Mouse (Mus musculus) liver, postnatal 0 days (tissue): Measurements from ENCODE around the gene Usp43. TPM values are rescaled to one million over a fixed set of nuclear protein-coding genes. Genes with fewer than 3 reads are reported as not detected.

Source experiments
- ATAC-seq: fragments of 200-750 bp; cut with Nextera tagmentation; 2 replicates; pipeline ENCODE4 v1.8.0; 2017; ENCODE audit warnings: mild to moderate bottlenecking, moderate library complexity
- DNase-seq: peaks from one replicate; pipeline ENCODE4 v3.0.0-alpha.2; 2016
- H3K27ac ChIP-seq: fragments of 300-500 bp; sonication (generic); 2 replicates; pipeline ENCODE4 v1.5.1; 2014; ENCODE audit warnings: antibody characterized with exemption, moderate library complexity, mild to moderate bottlenecking, low read depth
- H3K27me3 ChIP-seq: fragments of 300-500 bp; sonication (generic); 2 replicates; pipeline ENCODE4 v1.6.1; 2014; ENCODE audit warnings: low read length, control low read depth, mixed read lengths; ENCODE audit not compliant: insufficient read depth
- H3K36me3 ChIP-seq: fragments of 300-500 bp; sonication (generic); replicated peaks from 2 replicates; pipeline ENCODE4 v1.6.1; 2014; ENCODE audit warnings: mild to moderate bottlenecking, control low read depth, low read length, moderate library complexity, mixed read lengths; ENCODE audit not compliant: insufficient read depth
- H3K4me1 ChIP-seq: fragments of 300-500 bp; sonication (generic); 2 replicates; pipeline ENCODE4 v1.6.1; 2014; ENCODE audit warnings: antibody characterized with exemption, mild to moderate bottlenecking, control low read depth; ENCODE audit not compliant: insufficient read depth
- H3K4me2 ChIP-seq: fragments of 300-500 bp; sonication (generic); 2 replicates; pipeline ENCODE4 v1.6.1; 2014; ENCODE audit warnings: low read depth, mild to moderate bottlenecking, low read length, moderate library complexity, mixed read lengths
- H3K4me3 ChIP-seq: fragments of 300-500 bp; sonication (generic); 2 replicates; pipeline ENCODE4 v1.5.1; 2014; ENCODE audit warnings: low read depth, low read length
- H3K9ac ChIP-seq: fragments of 300-500 bp; sonication (generic); replicated peaks from 2 replicates; pipeline ENCODE4 v1.6.1; 2014; ENCODE audit warnings: mild to moderate bottlenecking, moderate library complexity
- H3K9me3 ChIP-seq: fragments of 300-500 bp; sonication (generic); 2 replicates; pipeline ENCODE4 v1.6.1; 2016; ENCODE audit warnings: mild to moderate bottlenecking, control low read depth, low read length, mixed read lengths
- CTCF ChIP-seq: sonication (generic); IDR thresholded peaks from 2 replicates; pipeline ENCODE4 v1.5.1; 2016; ENCODE audit warnings: antibody characterized with exemption, low read depth
- EP300 ChIP-seq: IDR thresholded peaks from 2 replicates; pipeline ENCODE4 v1.6.1; 2016; ENCODE audit warnings: antibody characterized with exemption, low read depth, mild to moderate bottlenecking
- WGBS: fragments of 180-500 bp; shearing (Covaris S2); extraction: QIAGEN DNeasy Blood & Tissue Kit; methylation state at CpG from one replicate; pipeline ENCODE4 v1.1.7; 2014; ENCODE audit not compliant: insufficient replicate concordance; 5-methylcytosine and 5-hydroxymethylcytosine counted together
- polyA plus RNA-seq: library from polyadenylated mRNA; unstranded; fragments of >200 nt; fragmentation: Nextera tagmentation; extraction: Ambion mirVana; gene quantifications from 2 replicates; pipeline ENCODE4 v1.2.1, GENCODE M21; 2015

The Usp43 gene
- polyA plus RNA-seq, 1 experiment from 2014 or later = not detected

- Histone ChIP-seq H3K36me3 (no peaks in the 10 kb centered on the region), H3K9ac (no peak overlapping the region), H3K4me1 (no peaks in the 10 kb centered on the region), H3K9me3 (no peaks in the 10 kb centered on the region), H3K4me2 (no peak overlapping the region), H3K27ac (no peak overlapping the region), H3K27me3 (no peaks in the 10 kb centered on the region), H3K4me3 (no peak overlapping the region)
- DNase-seq = no peak
- WGBS = 72% methylated on average over 5 of the region's 5 CpGs
- no peak for TF ChIP-seq CTCF
- no peak for ATAC-seq
These were observed 113.9 kb downstream of the Usp43 start for GRCm38 (mm10) chr11:67808051-67808450.

- ATAC-seq (no peak), DNase-seq (no peak)
- H3K27ac ChIP-seq = no peak overlapping the region
- H3K4me1 ChIP-seq = no peaks in the 10 kb centered on the region
- no peak overlapping the region for H3K9ac ChIP-seq
- 74% methylated on average over 11 of the region's 11 CpGs for WGBS
- TF ChIP-seq CTCF (no peak), EP300 (no peak)
- no peaks in the 10 kb centered on the region for H3K36me3 ChIP-seq
- no peaks in the 10 kb centered on the region for H3K27me3 ChIP-seq
- no peak overlapping the region for H3K4me3 ChIP-seq
- H3K9me3 ChIP-seq = no peaks in the 10 kb centered on the region
- H3K4me2 ChIP-seq = no peak overlapping the region
These were observed 114.9 kb downstream of the Usp43 start for GRCm38 (mm10) chr11:67806832-67807597.

GRCm38 (mm10) chr11:67805538-67805937, 116.4 kb downstream of the Usp43 start:
- no peaks in the 10 kb centered on the region for H3K4me1 ChIP-seq
- DNase-seq (no peak), ATAC-seq (no peak)
- no peak overlapping the region for H3K9ac ChIP-seq
- no peak for TF ChIP-seq EP300
- TF ChIP-seq CTCF = peak; percentile 25; the same call in 1 of the 2 replicates
- H3K36me3 ChIP-seq = no peaks in the 10 kb centered on the region
- no peaks in the 10 kb centered on the region for H3K9me3 ChIP-seq
- H3K27me3 ChIP-seq = no peaks in the 10 kb centered on the region
- H3K4me2 ChIP-seq = no peak overlapping the region
- no peak overlapping the region for H3K4me3 ChIP-seq
- 79% methylated on average over 1 of the region's 1 CpGs for WGBS
- H3K27ac ChIP-seq = no peak overlapping the region

Other genes starting within 250 kb of the Usp43 start
- gene Rcvrn, start 226.8 kb downstream of the Usp43 start, polyA plus RNA-seq = not detected in 2 replicates
- gene Glp2r, start 151.0 kb downstream of the Usp43 start, polyA plus RNA-seq = 0.02 TPM in 1 of 2 replicates, not detected in the other
- gene Gsg1l2, start 147.5 kb downstream of the Usp43 start, polyA plus RNA-seq = not detected in 2 replicates
- gene Dhrs7c, start 124.0 kb downstream of the Usp43 start, polyA plus RNA-seq = 0.95 TPM in 1 of 2 replicates, not detected in the other
- gene Cfap52, start 43.5 kb upstream of the Usp43 start, polyA plus RNA-seq = not detected in 2 replicates
- gene Stx8, start 44.0 kb upstream of the Usp43 start, polyA plus RNA-seq = 27.4 and 29.0 TPM in 2 replicates